ENCODE assay signal across 26 mouse cellular contexts in genomic region chr14:122300261-122300660, GRCm38 (mm10).
"Had no signal": no experiment of that assay in that cellular context is flagged by ENCODE, and none has a peak within 500 bp of the region (broad histone marks: within the 10 kb centered on the region; RNA-seq: fewer than 3 reads in every experiment).

No protein-coding gene starts in this region.

- ATAC-seq: hindbrain, embryonic 16.5 days; inflammation-experienced regulatory T-cells, adult 6 months; intestine, embryonic 15.5 days; intestine, postnatal 0 days; liver, embryonic 12.5 days had no signal

- H3K27ac ChIP-seq: gastrocnemius, adult 2 months; heart, embryonic 10.5 days; hindbrain, embryonic 10.5 days; hindbrain, embryonic 12.5 days; hindbrain, embryonic 14.5 days; intestine, embryonic 15.5 days; limb, embryonic 13.5 days; limb, embryonic 15.5 days; liver, embryonic 12.5 days; liver, embryonic 14.5 days had no signal

- H3K9ac ChIP-seq: heart, embryonic 12.5 days; hindbrain, embryonic 12.5 days; hindbrain, embryonic 14.5 days; intestine, embryonic 15.5 days; limb, embryonic 13.5 days; limb, embryonic 15.5 days; liver, embryonic 12.5 days; liver, embryonic 14.5 days had no signal

- H3K36me3 ChIP-seq: heart, embryonic 10.5 days; heart, embryonic 12.5 days; hindbrain, embryonic 10.5 days; hindbrain, embryonic 12.5 days; intestine, embryonic 15.5 days; limb, embryonic 13.5 days; limb, embryonic 15.5 days; liver, embryonic 12.5 days had no signal

- H3K9me3 ChIP-seq: heart, embryonic 10.5 days; heart, embryonic 12.5 days; hindbrain, embryonic 10.5 days; hindbrain, embryonic 12.5 days; intestine, embryonic 15.5 days; limb, embryonic 13.5 days; limb, embryonic 15.5 days; liver, embryonic 12.5 days had no signal

- H3K27me3 ChIP-seq: hindbrain, embryonic 12.5 days; intestine, embryonic 15.5 days; limb, embryonic 13.5 days; limb, embryonic 15.5 days; liver, embryonic 12.5 days had no signal

- H3K4me1 ChIP-seq: heart, embryonic 10.5 days; heart, embryonic 12.5 days; intestine, embryonic 15.5 days; limb, embryonic 13.5 days; limb, embryonic 15.5 days; liver, embryonic 12.5 days had no signal

- DNase-seq: gastrocnemius, adult 2 months; gastrocnemius, postnatal 10 days; gastrocnemius, postnatal 25 days; heart, adult 18-20 months; heart, postnatal 10 days; heart, postnatal 4 days; kidney, adult 18-20 months; kidney, adult 8-10 months; kidney, postnatal 14 days; kidney, postnatal 36 days; layer of hippocampus, adult 9-11 months; layer of hippocampus, postnatal 36 days; left cerebral cortex, postnatal 4 days had no signal

- H3K4me2 ChIP-seq: heart, embryonic 12.5 days; hindbrain, embryonic 12.5 days; hindbrain, embryonic 14.5 days; intestine, embryonic 15.5 days; limb, embryonic 13.5 days; limb, embryonic 15.5 days; liver, embryonic 12.5 days had no signal

- H3K4me3 ChIP-seq: gastrocnemius, adult 2 months; heart, embryonic 10.5 days; heart, embryonic 12.5 days; hindbrain, embryonic 10.5 days; hindbrain, embryonic 12.5 days; intestine, embryonic 15.5 days; limb, embryonic 13.5 days; limb, embryonic 15.5 days; liver, embryonic 12.5 days had no signal
